Mouse (Mus musculus) liver, adult 2 months (tissue): ENCODE results near the gene Foxf1. TPM values are rescaled to one million over a fixed set of nuclear protein-coding genes. Genes with fewer than 3 reads are reported as not detected.
A peak's percentile ranks its signal among the peaks of the same experiment; 100 is the strongest.

Experiments used
- DNase-seq: peaks from one replicate; pipeline ENCODE4 v3.0.0-alpha.2; 2011; ENCODE audit warnings: low read depth, low spot score; ENCODE audit errors: extremely low read depth
- H3K27ac ChIP-seq: fragments of 200-500 bp; replicated peaks from 2 replicates; pipeline ENCODE4 v1.5.1; 2012; ENCODE audit warnings: low read depth, mild to moderate bottlenecking, control low read depth, inconsistent platforms, low read length; ENCODE audit not compliant: insufficient read depth
- H3K27me3 ChIP-seq: fragments of 200-500 bp; 2 replicates; pipeline ENCODE4 v1.6.1; 2012; ENCODE audit warnings: mild to moderate bottlenecking, moderate library complexity, low read length, inconsistent platforms; ENCODE audit not compliant: control insufficient read depth, insufficient read depth
- H3K36me3 ChIP-seq: fragments of 200-500 bp; 2 replicates; pipeline ENCODE4 v1.6.1; 2012; ENCODE audit warnings: low read length, inconsistent platforms; ENCODE audit not compliant: control insufficient read depth, insufficient read depth
- H3K4me1 ChIP-seq: fragments of 200-500 bp; 2 replicates; pipeline ENCODE4 v1.6.1; 2011; ENCODE audit warnings: low read length; ENCODE audit not compliant: control insufficient read depth, insufficient read depth
- H3K4me3 ChIP-seq: fragments of 200-500 bp; 2 replicates; pipeline ENCODE4 v1.5.1; 2011; ENCODE audit warnings: low read depth, mild to moderate bottlenecking, control low read depth, low read length, moderate library complexity; ENCODE audit not compliant: insufficient read depth
- H3K79me2 ChIP-seq: fragments of 200-500 bp; 2 replicates; pipeline ENCODE4 v1.6.1; 2012; ENCODE audit warnings: inconsistent platforms, mild to moderate bottlenecking, low read length, moderate library complexity; ENCODE audit not compliant: control insufficient read depth, insufficient read depth
- H3K9ac ChIP-seq: fragments of 200-500 bp; 2 replicates; pipeline ENCODE4 v1.6.1; 2012; ENCODE audit warnings: low read depth, mild to moderate bottlenecking, control low read depth, inconsistent platforms, low read length
- CTCF ChIP-seq: fragments of 200-500 bp; IDR thresholded peaks from 2 replicates; pipeline ENCODE4 v1.5.1; 2011; ENCODE audit warnings: low read depth, low read length, control low read depth
- POLR2A ChIP-seq: fragments of 200-500 bp; IDR thresholded peaks from 2 replicates; pipeline ENCODE4 v1.6.1; 2011; ENCODE audit warnings: low read length, control low read depth; ENCODE audit not compliant: insufficient read depth; ENCODE audit errors: extremely low read depth
- WGBS: fragments of 180-500 bp; shearing (Covaris S2); methylation state at CpG from one replicate; pipeline ENCODE4 v1.1.7; 2018; 5-methylcytosine and 5-hydroxymethylcytosine counted together
- polyA plus RNA-seq: library from polyadenylated mRNA; depleted of rRNA; stranded (reverse); fragments of >200 nt; gene quantifications from 2 replicates; pipeline ENCODE4 v1.2.3, GENCODE M21; 2012
- total RNA-seq: library from RNA; depleted of rRNA; stranded (reverse); fragments of >200 nt; gene quantifications from 2 replicates; pipeline ENCODE4 v1.2.3, GENCODE M21; 2014

Gene Foxf1
- total and polyA plus RNA-seq, 2 experiments, result 1.4 to 3.1 TPM

DNA sequence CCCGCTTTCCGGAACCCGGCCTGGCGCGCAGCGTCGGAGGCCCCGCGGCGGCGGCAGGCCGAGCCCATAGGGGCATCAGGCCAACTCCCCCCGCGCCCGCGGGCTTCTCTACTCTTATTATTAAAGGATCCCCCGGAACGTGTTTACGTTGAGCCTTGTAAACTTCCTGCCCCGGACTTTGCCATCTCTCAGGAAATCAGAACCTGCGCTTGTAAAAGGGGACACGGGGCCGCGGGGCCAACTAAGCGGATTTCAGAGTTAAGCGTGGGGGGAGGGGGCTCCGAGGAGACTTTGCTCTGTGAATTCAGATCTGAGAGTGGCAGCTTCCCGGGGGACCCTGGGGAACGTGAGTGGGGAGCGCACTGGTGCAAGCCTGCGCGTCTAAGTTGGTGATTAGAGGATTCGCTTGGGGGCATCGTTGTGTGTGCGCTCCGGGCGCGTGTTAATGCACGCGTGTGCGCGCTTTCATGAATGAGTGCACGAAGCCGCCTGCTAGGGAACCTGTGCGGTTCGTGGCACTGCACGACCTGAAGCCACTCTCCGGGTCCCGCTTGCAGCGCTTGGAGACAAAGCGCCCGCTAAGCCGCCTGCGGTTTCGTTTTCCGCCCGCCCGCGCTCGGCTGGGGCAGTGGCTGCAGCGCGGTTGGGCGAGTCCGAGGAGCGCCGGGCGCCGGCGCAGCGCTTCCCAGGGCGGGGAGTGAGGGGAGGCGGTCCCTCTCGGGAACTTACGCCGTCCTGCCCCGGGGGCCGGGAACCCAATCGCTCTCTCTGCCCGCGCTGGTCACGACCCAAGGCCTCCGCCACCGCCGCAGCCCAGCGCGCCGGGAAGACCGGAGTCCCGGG lies 872 bp upstream of the Foxf1 start:
- H3K27me3 ChIP-seq, result peaks cover 23% of the 10 kb centered on the region

DNA sequence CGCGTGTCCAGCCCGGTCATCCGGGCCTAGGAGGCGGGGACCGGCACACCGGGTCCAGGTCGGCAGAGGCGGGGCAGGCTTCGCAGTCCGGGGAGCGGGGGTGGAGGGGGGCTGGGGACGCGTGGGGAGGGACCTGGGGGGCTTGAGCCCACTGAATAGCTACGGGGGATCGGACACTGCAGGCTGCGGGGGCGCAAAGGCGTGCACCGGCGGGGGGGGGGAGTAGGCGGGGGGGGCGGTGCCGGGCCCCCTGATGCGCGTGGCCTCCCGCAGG lies 313 bp upstream of the Foxf1 start:
- Histone ChIP-seq H3K9ac (peak overlapping the region; percentile 66; the same call in 1 of the 2 replicates), H3K27ac (no peak overlapping the region), H3K27me3 (peaks cover 25% of the 10 kb centered on the region), H3K4me3 (peak overlapping the region; percentile 77), H3K36me3 (no peaks in the 10 kb centered on the region), H3K4me1 (no peaks in the 10 kb centered on the region), H3K79me2 (no peaks in the 10 kb centered on the region)
- TF ChIP-seq POLR2A, result no peak
- no peak for TF ChIP-seq CTCF
- DNase-seq, result no peak
- 2% methylated on average over 16 of the region's 27 CpGs for WGBS

More for the DNA sequence above, 872 bp upstream of the Foxf1 start:
- Histone ChIP-seq H3K27ac (peak overlapping the region; percentile 37; the same call in 1 of the 2 replicates), H3K79me2 (no peaks in the 10 kb centered on the region), H3K9ac (peak overlapping the region; percentile 66), H3K4me1 (no peaks in the 10 kb centered on the region), H3K4me3 (peak overlapping the region; percentile 77), H3K36me3 (no peaks in the 10 kb centered on the region)
- no peak for TF ChIP-seq CTCF
- 0 out of 2 replicates have a peak, but pooled peaks have one; percentile 9 for TF ChIP-seq POLR2A
- DNase-seq, result no peak
- 2% methylated on average over 89 of the region's 89 CpGs for WGBS

DNA sequence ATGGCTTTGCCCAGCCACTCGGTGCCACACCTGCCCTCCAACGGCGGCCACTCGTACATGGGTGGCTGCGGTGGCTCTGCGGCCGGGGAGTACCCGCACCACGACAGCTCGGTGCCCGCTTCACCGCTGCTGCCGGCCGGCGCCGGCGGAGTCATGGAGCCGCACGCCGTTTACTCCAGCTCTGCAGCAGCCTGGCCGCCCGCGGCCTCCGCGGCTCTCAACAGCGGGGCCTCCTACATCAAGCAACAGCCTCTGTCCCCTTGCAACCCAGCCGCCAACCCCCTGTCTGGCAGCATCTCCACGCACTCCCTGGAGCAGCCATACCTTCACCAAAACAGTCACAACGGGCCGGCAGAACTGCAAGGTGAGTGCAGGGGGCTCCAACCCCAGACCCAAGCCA lies 825 bp downstream of the Foxf1 start:
- WGBS, result 15% methylated on average over 30 of the region's 30 CpGs
- DNase-seq, result no peak
- TF ChIP-seq CTCF (no peak), POLR2A (no peak)
- Histone ChIP-seq H3K79me2 (no peaks in the 10 kb centered on the region), H3K4me3 (peak overlapping the region; percentile 61), H3K9ac (peak overlapping the region; percentile 61), H3K4me1 (no peaks in the 10 kb centered on the region), H3K36me3 (no peaks in the 10 kb centered on the region), H3K27ac (no peak overlapping the region), H3K27me3 (peaks cover 28% of the 10 kb centered on the region)

DNA sequence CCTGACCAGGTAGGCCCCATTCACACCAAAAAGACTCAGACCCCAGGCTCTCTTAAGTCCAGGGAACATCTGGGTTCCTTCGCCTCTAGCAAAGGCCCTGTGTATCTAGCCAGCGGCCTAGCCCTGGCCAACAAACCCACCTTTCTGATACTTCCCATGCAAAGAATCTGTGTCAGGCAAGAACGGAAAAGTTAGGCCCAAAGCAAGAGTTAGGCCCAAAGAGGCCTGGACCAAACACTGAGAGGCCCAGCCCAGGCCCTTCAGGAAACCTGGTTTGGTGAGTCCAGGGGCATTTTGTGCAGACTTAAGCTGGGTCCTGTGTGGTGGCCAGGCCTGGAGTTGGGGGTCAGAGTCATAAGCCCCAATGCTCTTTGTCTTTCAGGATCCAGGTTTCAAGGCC lies 1.4 kb downstream of the Foxf1 start:
- Histone ChIP-seq H3K27ac (no peak overlapping the region), H3K4me1 (no peaks in the 10 kb centered on the region), H3K79me2 (no peaks in the 10 kb centered on the region), H3K4me3 (peak overlapping the region; percentile 61), H3K27me3 (peaks cover 26% of the 10 kb centered on the region), H3K36me3 (no peaks in the 10 kb centered on the region), H3K9ac (peak overlapping the region; percentile 61; the same call in 1 of the 2 replicates)
- TF ChIP-seq CTCF, result no peak
- no peak for TF ChIP-seq POLR2A
- DNase-seq, result no peak
- WGBS, result 90% methylated on average over 3 of the region's 3 CpGs

DNA sequence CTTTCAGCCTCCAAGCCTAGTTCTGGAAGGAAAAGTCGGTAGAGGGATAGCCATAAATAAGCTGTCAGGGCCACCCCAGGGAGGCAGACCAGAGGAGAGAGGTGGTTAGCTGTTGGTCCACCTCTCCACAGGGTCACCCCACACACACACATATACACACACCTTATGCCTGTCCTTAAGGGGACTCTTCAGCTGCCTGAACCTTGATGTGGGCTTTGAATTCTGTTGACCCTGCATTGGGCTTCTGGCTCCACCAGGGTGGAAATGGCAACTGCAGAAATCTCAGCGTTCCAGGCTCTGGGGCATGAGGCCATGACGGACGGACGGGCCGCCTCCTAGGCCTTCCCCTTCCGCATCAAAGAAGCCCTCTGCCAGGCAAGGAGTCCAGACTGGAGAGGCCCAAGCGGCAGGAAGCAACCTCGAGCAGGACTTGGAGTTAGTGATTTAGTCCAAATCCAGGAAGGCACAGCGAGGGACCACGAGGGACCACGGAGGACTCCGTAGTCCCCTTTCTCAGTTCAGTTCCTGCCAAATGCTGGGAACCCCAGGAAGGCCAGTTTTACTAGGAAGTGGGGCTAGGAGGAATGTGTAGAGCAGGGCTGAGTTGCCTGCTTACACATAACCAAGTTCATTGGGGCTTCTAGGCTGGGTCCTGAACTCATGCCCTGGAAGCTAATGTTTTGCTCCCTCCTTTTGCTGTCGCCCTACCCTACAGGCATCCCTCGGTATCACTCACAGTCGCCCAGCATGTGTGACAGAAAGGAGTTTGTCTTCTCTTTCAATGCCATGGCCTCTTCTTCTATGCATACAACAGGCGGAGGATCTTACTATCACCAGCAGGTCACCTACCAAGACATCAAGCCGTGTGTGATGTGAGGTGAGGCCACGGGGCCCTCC lies 2.1 kb downstream of the Foxf1 start:
- DNase-seq, result no peak
- TF ChIP-seq CTCF, result no peak
- no peak for TF ChIP-seq POLR2A
- Histone ChIP-seq H3K4me1 (no peaks in the 10 kb centered on the region), H3K79me2 (no peaks in the 10 kb centered on the region), H3K9ac (peak overlapping the region; percentile 10; the same call in 1 of the 2 replicates), H3K4me3 (peak overlapping the region; percentile 30), H3K27ac (no peak overlapping the region), H3K36me3 (no peaks in the 10 kb centered on the region), H3K27me3 (peaks cover 23% of the 10 kb centered on the region)
- 45% methylated on average over 19 of the region's 19 CpGs for WGBS
